Mouse (Mus musculus): Measurements from ENCODE around the gene Pex16. TPM values are rescaled to one million over a fixed set of nuclear protein-coding genes. Genes with fewer than 3 reads are reported as not detected.
A peak's percentile ranks its signal among the peaks of the same experiment; 100 is the strongest.

Pex16 gene
- polyA plus RNA-seq, 1 experiment from 2014 or later: 35.7 TPM

- Histone ChIP-seq H3K4me1 (ENCODE audit: insufficient read depth, low read length) (peaks cover 10% of the 10 kb centered on the region), H3K27me3 (ENCODE audit: insufficient read depth, low read length) (no peaks in the 10 kb centered on the region), H3K4me2 (replicated peaks; ENCODE audit: low read depth, low read length) (no peak overlapping the region), H3K4me3 (ENCODE audit: low read length) (no peak overlapping the region), H3K9me3 (ENCODE audit: low read length) (no peaks in the 10 kb centered on the region), H3K27ac (ENCODE audit: low read length) (peak overlapping the region; percentile 25; the same call in 1 of the 2 replicates), H3K9ac (replicated peaks; ENCODE audit: low read length) (no peak overlapping the region), H3K36me3 (ENCODE audit: insufficient read depth, low read length) (peaks cover 19% of the 10 kb centered on the region)
- 44% methylated on average over 6 of the region's 6 CpGs for WGBS
- ATAC-seq (ENCODE audit: low FRiP score, low TSS enrichment): 0 out of 2 replicates have a peak, but pooled peaks have one; percentile 31
These were observed 24.7 kb upstream of the Pex16 start for GRCm38 (mm10) chr2:92349589-92350425.

- WGBS: 25% methylated on average over 5 of the region's 5 CpGs
- Histone ChIP-seq H3K27ac (ENCODE audit: low read length) (peak overlapping the region; percentile 25; the same call in 1 of the 2 replicates), H3K4me1 (ENCODE audit: insufficient read depth, low read length) (peaks cover 10% of the 10 kb centered on the region), H3K4me2 (replicated peaks; ENCODE audit: low read depth, low read length) (no peak overlapping the region), H3K36me3 (ENCODE audit: insufficient read depth, low read length) (peaks cover 15% of the 10 kb centered on the region), H3K9me3 (ENCODE audit: low read length) (no peaks in the 10 kb centered on the region), H3K9ac (replicated peaks; ENCODE audit: low read length) (no peak overlapping the region), H3K4me3 (ENCODE audit: low read length) (no peak overlapping the region), H3K27me3 (ENCODE audit: insufficient read depth, low read length) (no peaks in the 10 kb centered on the region)
- ATAC-seq (ENCODE audit: low FRiP score, low TSS enrichment): no peak
These were observed 23.8 kb upstream of the Pex16 start for GRCm38 (mm10) chr2:92350686-92351085.

- Histone ChIP-seq H3K4me1 (ENCODE audit: insufficient read depth, low read length) (peaks cover 10% of the 10 kb centered on the region), H3K4me2 (replicated peaks; ENCODE audit: low read depth, low read length) (no peak overlapping the region), H3K9ac (replicated peaks; ENCODE audit: low read length) (no peak overlapping the region), H3K9me3 (ENCODE audit: low read length) (no peaks in the 10 kb centered on the region), H3K27me3 (ENCODE audit: insufficient read depth, low read length) (no peaks in the 10 kb centered on the region), H3K4me3 (ENCODE audit: low read length) (no peak overlapping the region), H3K36me3 (ENCODE audit: insufficient read depth, low read length) (peaks cover 28% of the 10 kb centered on the region), H3K27ac (ENCODE audit: low read length) (no peak overlapping the region)
- 72% methylated on average over 5 of the region's 5 CpGs for WGBS
- ATAC-seq (ENCODE audit: low FRiP score, low TSS enrichment): no peak
These were observed 21.1 kb upstream of the Pex16 start for GRCm38 (mm10) chr2:92353402-92353801.

GRCm38 (mm10) chr2:92354224-92354623, 20.3 kb upstream of the Pex16 start:
- H3K4me3 ChIP-seq (ENCODE audit: low read length): no peak overlapping the region
- H3K9me3 ChIP-seq (ENCODE audit: low read length): no peaks in the 10 kb centered on the region
- peaks cover 10% of the 10 kb centered on the region for H3K4me1 ChIP-seq (ENCODE audit: insufficient read depth, low read length)
- no peak overlapping the region for H3K4me2 ChIP-seq (replicated peaks; ENCODE audit: low read depth, low read length)
- H3K9ac ChIP-seq (replicated peaks; ENCODE audit: low read length): no peak overlapping the region
- no peaks in the 10 kb centered on the region for H3K27me3 ChIP-seq (ENCODE audit: insufficient read depth, low read length)
- H3K36me3 ChIP-seq (ENCODE audit: insufficient read depth, low read length): peaks cover 27% of the 10 kb centered on the region
- no peak overlapping the region for H3K27ac ChIP-seq (ENCODE audit: low read length)
- 38% methylated on average over 6 of the region's 6 CpGs for WGBS
- ATAC-seq (ENCODE audit: low FRiP score, low TSS enrichment): no peak

- WGBS: 87% methylated on average over 2 of the region's 2 CpGs
- no peaks in the 10 kb centered on the region for H3K27me3 ChIP-seq (ENCODE audit: insufficient read depth, low read length)
- no peaks in the 10 kb centered on the region for H3K9me3 ChIP-seq (ENCODE audit: low read length)
- peaks cover 8% of the 10 kb centered on the region for H3K4me1 ChIP-seq (ENCODE audit: insufficient read depth, low read length)
- H3K27ac ChIP-seq (ENCODE audit: low read length): no peak overlapping the region
- no peak overlapping the region for H3K9ac ChIP-seq (replicated peaks; ENCODE audit: low read length)
- ATAC-seq (ENCODE audit: low FRiP score, low TSS enrichment): no peak
- H3K4me3 ChIP-seq (ENCODE audit: low read length): no peak overlapping the region
- peaks cover 39% of the 10 kb centered on the region for H3K36me3 ChIP-seq (ENCODE audit: insufficient read depth, low read length)
- no peak overlapping the region for H3K4me2 ChIP-seq (replicated peaks; ENCODE audit: low read depth, low read length)
These were observed 15.2 kb upstream of the Pex16 start for GRCm38 (mm10) chr2:92359301-92359700.

- no peak overlapping the region for H3K9ac ChIP-seq (replicated peaks; ENCODE audit: low read length)
- peak overlapping the region; percentile 59 for H3K27ac ChIP-seq (ENCODE audit: low read length)
- H3K4me1 ChIP-seq (ENCODE audit: insufficient read depth, low read length): peaks cover 8% of the 10 kb centered on the region
- no peak overlapping the region for H3K4me3 ChIP-seq (ENCODE audit: low read length)
- WGBS: 50% methylated on average over 25 of the region's 25 CpGs
- H3K27me3 ChIP-seq (ENCODE audit: insufficient read depth, low read length): no peaks in the 10 kb centered on the region
- 0 out of 2 replicates have a peak overlapping the region, but pooled peaks have one; percentile 2 for H3K4me2 ChIP-seq (replicated peaks; ENCODE audit: low read depth, low read length)
- H3K9me3 ChIP-seq (ENCODE audit: low read length): no peaks in the 10 kb centered on the region
- H3K36me3 ChIP-seq (ENCODE audit: insufficient read depth, low read length): peaks cover 39% of the 10 kb centered on the region
- ATAC-seq (ENCODE audit: low FRiP score, low TSS enrichment): peak; percentile 42; the same call in 1 of the 2 replicates
These were observed 14.2 kb upstream of the Pex16 start for GRCm38 (mm10) chr2:92360186-92360823.

GRCm38 (mm10) chr2:92360893-92361292, 13.6 kb upstream of the Pex16 start:
- H3K4me3 ChIP-seq (ENCODE audit: low read length): no peak overlapping the region
- H3K27me3 ChIP-seq (ENCODE audit: insufficient read depth, low read length): no peaks in the 10 kb centered on the region
- ATAC-seq (ENCODE audit: low FRiP score, low TSS enrichment): peak; percentile 77; the same call in 1 of the 2 replicates
- WGBS: 23% methylated on average over 12 of the region's 12 CpGs
- no peak overlapping the region for H3K9ac ChIP-seq (replicated peaks; ENCODE audit: low read length)
- no peaks in the 10 kb centered on the region for H3K9me3 ChIP-seq (ENCODE audit: low read length)
- H3K36me3 ChIP-seq (ENCODE audit: insufficient read depth, low read length): peaks cover 45% of the 10 kb centered on the region
- H3K27ac ChIP-seq (ENCODE audit: low read length): peak overlapping the region; percentile 59
- H3K4me2 ChIP-seq (replicated peaks; ENCODE audit: low read depth, low read length): 0 out of 2 replicates have a peak overlapping the region, but pooled peaks have one; percentile 2
- H3K4me1 ChIP-seq (ENCODE audit: insufficient read depth, low read length): peaks cover 8% of the 10 kb centered on the region

- 0 out of 2 replicates have a peak, but pooled peaks have one; percentile 10 for ATAC-seq (ENCODE audit: low FRiP score, low TSS enrichment)
- WGBS: 76% methylated on average over 8 of the region's 8 CpGs
- Histone ChIP-seq H3K27me3 (ENCODE audit: insufficient read depth, low read length) (no peaks in the 10 kb centered on the region), H3K36me3 (ENCODE audit: insufficient read depth, low read length) (peaks cover 45% of the 10 kb centered on the region), H3K4me3 (ENCODE audit: low read length) (no peak overlapping the region), H3K4me1 (ENCODE audit: insufficient read depth, low read length) (peaks cover 8% of the 10 kb centered on the region), H3K9me3 (ENCODE audit: low read length) (no peaks in the 10 kb centered on the region), H3K9ac (replicated peaks; ENCODE audit: low read length) (no peak overlapping the region), H3K4me2 (replicated peaks; ENCODE audit: low read depth, low read length) (no peak overlapping the region), H3K27ac (ENCODE audit: low read length) (no peak overlapping the region)
These were observed 12.7 kb upstream of the Pex16 start for GRCm38 (mm10) chr2:92361795-92362194.

GRCm38 (mm10) chr2:92362571-92363228, 11.8 kb upstream of the Pex16 start:
- no peak for ATAC-seq (ENCODE audit: low FRiP score, low TSS enrichment)
- 93% methylated on average over 6 of the region's 6 CpGs for WGBS
- no peak overlapping the region for H3K4me2 ChIP-seq (replicated peaks; ENCODE audit: low read depth, low read length)
- no peak overlapping the region for H3K9ac ChIP-seq (replicated peaks; ENCODE audit: low read length)
- H3K4me3 ChIP-seq (ENCODE audit: low read length): no peak overlapping the region
- no peak overlapping the region for H3K27ac ChIP-seq (ENCODE audit: low read length)
- H3K36me3 ChIP-seq (ENCODE audit: insufficient read depth, low read length): peaks cover 36% of the 10 kb centered on the region
- H3K27me3 ChIP-seq (ENCODE audit: insufficient read depth, low read length): no peaks in the 10 kb centered on the region
- H3K9me3 ChIP-seq (ENCODE audit: low read length): no peaks in the 10 kb centered on the region
- peaks cover 10% of the 10 kb centered on the region for H3K4me1 ChIP-seq (ENCODE audit: insufficient read depth, low read length)

Measured in kidney, embryonic 16.5 days (tissue).